Mouse (Mus musculus) testis, adult 2 months (tissue): ENCODE measurements at regions not wholly inside any gene's neighbourhood (a gene's known extent, or its start where the extent isn't known, plus 50 kb on each side); places are given as distances from the start of the nearest gene placed in this dataset.

Experiments
- CTCF ChIP-seq: fragments of 200-500 bp; IDR thresholded peaks from 2 replicates; pipeline ENCODE4 v1.5.1; 2012; ENCODE audit warnings: low read depth, mild to moderate bottlenecking, inconsistent platforms, low read length, moderate library complexity; ENCODE audit not compliant: control insufficient read depth, insufficient read depth, insufficient replicate concordance
- POLR2A ChIP-seq: fragments of 200-500 bp; IDR thresholded peaks from 2 replicates; pipeline ENCODE4 v1.6.1; 2012; ENCODE audit warnings: low read depth, mild to moderate bottlenecking, inconsistent platforms, low read length, moderate library complexity; ENCODE audit not compliant: control insufficient read depth

GRCm38 (mm10) chr5:18502831-18503230 is 142.7 kb upstream of the Gnai1 start:
- no peak for TF ChIP-seq CTCF
- no peak for TF ChIP-seq POLR2A
